7 mouse cellular contexts compared by ENCODE assay signal in genomic region chr6:51270216-51271127, GRCm38 (mm10).
DNase-seq lines count a peak whose midpoint lies in the region; ATAC-seq lines count a peak whose summit lies in the region.

No protein-coding gene starts in this region.

- WGBS in intestine, embryonic 16.5 days, result under 1% methylated on average over 80 of the region's 80 CpGs
- under 1% methylated on average over 79 of the region's 80 CpGs for WGBS in midbrain, embryonic 11.5 days

- peak overlapping the region; percentile 85 for H3K4me2 ChIP-seq in intestine, embryonic 16.5 days (ENCODE audit: low read depth, low read length)
- H3K4me2 ChIP-seq in midbrain, embryonic 11.5 days, result peak overlapping the region; percentile 99

- ATAC-seq in intestine, embryonic 16.5 days, result peak; percentile 91
- ATAC-seq in midbrain, embryonic 11.5 days (ENCODE audit: low FRiP score), result peak; percentile 91

- H3K27ac ChIP-seq in intestine, embryonic 16.5 days (ENCODE audit: low read length), result peak overlapping the region; percentile 78
- no peak overlapping the region for H3K27ac ChIP-seq in midbrain, embryonic 11.5 days (ENCODE audit: low read depth, low read length)

- H3K9ac ChIP-seq in intestine, embryonic 16.5 days (ENCODE audit: low read depth, low read length), result peak overlapping the region; percentile 92
- peak overlapping the region; percentile 69 for H3K9ac ChIP-seq in midbrain, embryonic 11.5 days (ENCODE audit: low read length)

- intact Hi-C loops in left cerebral cortex, postnatal 4 days (cut with DNase I), result no loop called here

- H3K36me3 ChIP-seq in intestine, embryonic 16.5 days (ENCODE audit: control insufficient read depth, insufficient read depth, low read length), result no peaks in the 10 kb centered on the region
- no peaks in the 10 kb centered on the region for H3K36me3 ChIP-seq in midbrain, embryonic 11.5 days (ENCODE audit: control insufficient read depth, insufficient read depth, low read length)

- peaks cover 6% of the 10 kb centered on the region; the same call in 1 of the 2 replicates for H3K4me1 ChIP-seq in intestine, embryonic 16.5 days (ENCODE audit: control insufficient read depth, insufficient read depth, low read length)
- H3K4me1 ChIP-seq in midbrain, embryonic 11.5 days (ENCODE audit: control insufficient read depth, insufficient read depth, low read length), result peaks cover 3% of the 10 kb centered on the region

- H3K9me3 ChIP-seq in intestine, embryonic 16.5 days (ENCODE audit: control insufficient read depth, low read length), result no peaks in the 10 kb centered on the region
- no peaks in the 10 kb centered on the region for H3K9me3 ChIP-seq in midbrain, embryonic 11.5 days (ENCODE audit: control insufficient read depth, low read length)

- peak overlapping the region; percentile 84 for H3K4me3 ChIP-seq in intestine, embryonic 16.5 days (ENCODE audit: low read length)
- peak overlapping the region; percentile 73 for H3K4me3 ChIP-seq in midbrain, embryonic 11.5 days (ENCODE audit: low read depth, low read length)

- peak; percentile 68 to 83 for DNase-seq in adrenal gland, adult 18-20 months (ENCODE audit: low spot score in 2 of 2)
- DNase-seq in embryo, embryonic 11 days, result peak; percentile 98
- peak; percentile 85 to 91 for DNase-seq in gastrocnemius, postnatal 4 days (ENCODE audit: low spot score in 2 of 2)
- DNase-seq in left cerebral cortex, postnatal 4 days, result peak; percentile 82
- peak; percentile 98 for DNase-seq in midbrain, embryonic 11.5 days (ENCODE audit: low spot score, missing footprints)
- peak; percentile 47 for DNase-seq in spleen, adult 12 weeks (ENCODE audit: low spot score)

- H3K27me3 ChIP-seq in intestine, embryonic 16.5 days (replicated peaks; ENCODE audit: control insufficient read depth, insufficient read depth, low read length), result no peaks in the 10 kb centered on the region
- peaks cover 3% of the 10 kb centered on the region; the same call in 1 of the 2 replicates for H3K27me3 ChIP-seq in midbrain, embryonic 11.5 days (ENCODE audit: control insufficient read depth, insufficient read depth, low read length)

Comparison
In these comparisons a context has a peak if more than half of its experiments do, and no peak if none do; other contexts are left out.
1. DNase-seq: peak in every context shown above with its lines; median percentile 98 in embryo, embryonic 11 days; 98 in midbrain, embryonic 11.5 days; 88 in gastrocnemius, postnatal 4 days; 82 in left cerebral cortex, postnatal 4 days; 76 in adrenal gland, adult 18-20 months; 47 in spleen, adult 12 weeks.